Mouse (Mus musculus): ENCODE data around the gene Nipbl.

Nipbl gene

GRCm38 (mm10) chr15:8416500-8417138 lies 27.6 kb downstream of the Nipbl start:
- DNase-seq: no peak

- DNase-seq: no peak
Observed at GRCm38 (mm10) chr15:8413356-8413755, 30.9 kb downstream of the Nipbl start.

- no peak for DNase-seq
Observed at GRCm38 (mm10) chr15:8411873-8412272, 32.4 kb downstream of the Nipbl start.

GRCm38 (mm10) chr15:8411168-8411837 lies 33.0 kb downstream of the Nipbl start:
- DNase-seq: no peak

GRCm38 (mm10) chr15:8407082-8407481 lies 37.2 kb downstream of the Nipbl start:
- no peak for DNase-seq

- no peak for DNase-seq
Observed at GRCm38 (mm10) chr15:8406219-8406618, 38.0 kb downstream of the Nipbl start.

GRCm38 (mm10) chr15:8402591-8402990 lies 41.7 kb downstream of the Nipbl start:
- DNase-seq: no peak

GRCm38 (mm10) chr15:8401536-8401935 lies 42.7 kb downstream of the Nipbl start:
- no peak for DNase-seq

- DNase-seq: no peak
Observed at GRCm38 (mm10) chr15:8391764-8392163, 52.5 kb downstream of the Nipbl start.

- peak; percentile 18 to 43 for DNase-seq
Observed at GRCm38 (mm10) chr15:8382213-8382612, 62.0 kb downstream of the Nipbl start.

- DNase-seq: no peak
Observed at GRCm38 (mm10) chr15:8375657-8376056, 68.6 kb downstream of the Nipbl start.

GRCm38 (mm10) chr15:8374724-8375123 lies 69.5 kb downstream of the Nipbl start:
- no peak for DNase-seq

GRCm38 (mm10) chr15:8347104-8347773 lies 97.0 kb downstream of the Nipbl start:
- DNase-seq: no peak

GRCm38 (mm10) chr15:8340596-8340995 lies 103.7 kb downstream of the Nipbl start:
- no peak for DNase-seq

- no peak for DNase-seq
Observed at GRCm38 (mm10) chr15:8331547-8331946, 112.7 kb downstream of the Nipbl start.

GRCm38 (mm10) chr15:8325629-8326028 lies 118.6 kb downstream of the Nipbl start:
- no peak for DNase-seq

GRCm38 (mm10) chr15:8324833-8325232 lies 119.4 kb downstream of the Nipbl start:
- DNase-seq: no peak

- no peak for DNase-seq
Observed at GRCm38 (mm10) chr15:8324061-8324460, 120.2 kb downstream of the Nipbl start.

GRCm38 (mm10) chr15:8321491-8321890 lies 122.8 kb downstream of the Nipbl start:
- DNase-seq: no peak

- no peak for DNase-seq
Observed at GRCm38 (mm10) chr15:8319191-8319590, 125.1 kb downstream of the Nipbl start.

GRCm38 (mm10) chr15:8317381-8317780 lies 126.9 kb downstream of the Nipbl start:
- DNase-seq: no peak

GRCm38 (mm10) chr15:8305474-8305873 lies 138.8 kb downstream of the Nipbl start:
- DNase-seq: no peak

GRCm38 (mm10) chr15:8302944-8303343 lies 141.3 kb downstream of the Nipbl start:
- DNase-seq: no peak

GRCm38 (mm10) chr15:8294150-8294549 lies 150.1 kb downstream of the Nipbl start:
- no peak for DNase-seq
